Mouse (Mus musculus) cerebellum, adult 2 months (tissue): Measurements from ENCODE around the gene Ndufv1.

Experiments used
- CTCF ChIP-seq: fragments of 200-500 bp; IDR thresholded peaks from 2 replicates; pipeline ENCODE4 v1.5.1; 2011; ENCODE audit warnings: low read depth, mild to moderate bottlenecking, control low read depth, low read length, moderate library complexity, borderline replicate concordance; ENCODE audit not compliant: insufficient read depth
- POLR2A ChIP-seq: fragments of 200-500 bp; IDR thresholded peaks from 2 replicates; pipeline ENCODE4 v1.6.1; 2011; ENCODE audit warnings: low read length, control low read depth, borderline replicate concordance; ENCODE audit not compliant: insufficient read depth

DNA sequence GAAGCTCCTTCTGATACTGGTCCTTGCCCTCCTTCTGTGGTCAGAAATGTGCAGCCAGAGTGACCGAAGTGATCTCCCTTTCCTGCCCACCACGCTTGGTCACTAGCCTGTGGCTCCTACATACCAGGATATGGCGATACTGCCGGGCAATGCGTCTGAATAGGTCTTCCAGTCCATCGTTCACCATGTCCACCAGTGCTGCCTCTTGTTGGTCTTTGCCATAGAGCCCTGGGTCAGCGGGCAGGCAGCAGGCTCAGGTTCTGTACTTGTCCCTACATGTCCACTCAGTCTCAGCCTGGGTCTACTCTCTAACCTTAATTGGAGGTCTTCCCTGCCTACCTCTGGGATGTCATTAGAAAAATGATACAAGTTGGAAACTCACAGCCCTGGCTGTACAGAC is 45.4 kb upstream of the Ndufv1 start:
- TF ChIP-seq POLR2A (no peak), CTCF (no peak)
